In genomic region chr1:104944470-104945109, GRCm38 (mm10) we compare ENCODE assay signal across 9 mouse cellular contexts.
DNase-seq lines count a peak whose midpoint lies in the region; ATAC-seq lines count a peak whose summit lies in the region.
"Had no signal": no experiment of that assay in that cellular context is flagged by ENCODE, and none has a peak within 500 bp of the region (broad histone marks: within the 10 kb centered on the region; RNA-seq: fewer than 3 reads in every experiment).

No protein-coding gene starts in this region.

- H3K27ac ChIP-seq in heart, embryonic 11.5 days (ENCODE audit: low read depth, low read length) = no peak overlapping the region
- H3K27ac ChIP-seq in forebrain, embryonic 14.5 days (ENCODE audit: low read depth, low read length) = no peak overlapping the region
- H3K27ac ChIP-seq in kidney, embryonic 14.5 days (ENCODE audit: low read depth, low read length) = no peak overlapping the region
- H3K27ac ChIP-seq in limb, embryonic 11.5 days (replicated peaks; ENCODE audit: low read depth, low read length) = no peak overlapping the region
- H3K27ac ChIP-seq: lung, embryonic 15.5 days had no signal

- 33% methylated on average over 2 of the region's 2 CpGs for WGBS in heart, embryonic 11.5 days (ENCODE audit: insufficient replicate concordance)
- WGBS in forebrain, embryonic 14.5 days = 6% methylated on average over 2 of the region's 2 CpGs
- 21% methylated on average over 2 of the region's 2 CpGs for WGBS in kidney, embryonic 14.5 days
- WGBS in limb, embryonic 11.5 days = 41% methylated on average over 2 of the region's 2 CpGs

- H3K36me3 ChIP-seq in heart, embryonic 11.5 days (ENCODE audit: control insufficient read depth, insufficient read depth, low read length) = no peaks in the 10 kb centered on the region
- no peaks in the 10 kb centered on the region for H3K36me3 ChIP-seq in forebrain, embryonic 14.5 days (ENCODE audit: control insufficient read depth, insufficient read depth, low read length)
- H3K36me3 ChIP-seq in kidney, embryonic 14.5 days (ENCODE audit: control insufficient read depth, insufficient read depth, low read length) = no peaks in the 10 kb centered on the region
- H3K36me3 ChIP-seq in limb, embryonic 11.5 days (ENCODE audit: control insufficient read depth, insufficient read depth, low read length) = no peaks in the 10 kb centered on the region
- H3K36me3 ChIP-seq: lung, embryonic 15.5 days had no signal

- no peak overlapping the region for H3K9ac ChIP-seq in heart, embryonic 11.5 days (ENCODE audit: low read depth, low read length)
- peak overlapping the region; percentile 40; the same call in 1 of the 2 replicates for H3K9ac ChIP-seq in forebrain, embryonic 14.5 days (ENCODE audit: low read length)
- no peak overlapping the region for H3K9ac ChIP-seq in kidney, embryonic 14.5 days (ENCODE audit: low read depth, low read length)
- H3K9ac ChIP-seq in limb, embryonic 11.5 days (ENCODE audit: low read length) = no peak overlapping the region
- H3K9ac ChIP-seq: lung, embryonic 15.5 days had no signal

- H3K27me3 ChIP-seq in heart, embryonic 11.5 days (ENCODE audit: control insufficient read depth, insufficient read depth, low read length) = no peaks in the 10 kb centered on the region
- H3K27me3 ChIP-seq in forebrain, embryonic 14.5 days (replicated peaks; ENCODE audit: control insufficient read depth, insufficient read depth, low read length) = no peaks in the 10 kb centered on the region
- no peaks in the 10 kb centered on the region for H3K27me3 ChIP-seq in kidney, embryonic 14.5 days (ENCODE audit: control insufficient read depth, insufficient read depth, low read length)
- H3K27me3 ChIP-seq in limb, embryonic 11.5 days (ENCODE audit: control insufficient read depth, insufficient read depth, low read length) = no peaks in the 10 kb centered on the region
- H3K27me3 ChIP-seq: lung, embryonic 15.5 days had no signal

- H3K9me3 ChIP-seq in heart, embryonic 11.5 days (replicated peaks; ENCODE audit: control insufficient read depth, low read length) = no peaks in the 10 kb centered on the region
- no peaks in the 10 kb centered on the region for H3K9me3 ChIP-seq in forebrain, embryonic 14.5 days (replicated peaks; ENCODE audit: control insufficient read depth, low read length)
- H3K9me3 ChIP-seq in kidney, embryonic 14.5 days (ENCODE audit: control insufficient read depth, low read length) = no peaks in the 10 kb centered on the region
- H3K9me3 ChIP-seq in limb, embryonic 11.5 days (ENCODE audit: control insufficient read depth, low read length) = no peaks in the 10 kb centered on the region
- H3K9me3 ChIP-seq: lung, embryonic 15.5 days had no signal

- DNase-seq in heart, postnatal 10 days = peak; percentile 51 to 59
- peak; percentile 18 for DNase-seq in cerebellum, adult 11-12 months
- DNase-seq in forebrain, embryonic 14.5 days (ENCODE audit: low spot score) = peak; percentile 86
- peak; percentile 65 for DNase-seq in limb, embryonic 11.5 days (ENCODE audit: low spot score)
- DNase-seq in right cerebral cortex, postnatal 36 days (ENCODE audit: low spot score in 2 of 2) = peak; percentile 32 to 35
- no peak for DNase-seq in natural killer cell, adult 2 months (ENCODE audit: low spot score in 2 of 2)

- H3K4me2 ChIP-seq in heart, embryonic 11.5 days = no peak overlapping the region
- H3K4me2 ChIP-seq in forebrain, embryonic 14.5 days (ENCODE audit: low read length) = no peak overlapping the region
- H3K4me2 ChIP-seq in kidney, embryonic 14.5 days (replicated peaks; ENCODE audit: low read depth, low read length) = no peak overlapping the region
- no peak overlapping the region for H3K4me2 ChIP-seq in limb, embryonic 11.5 days (ENCODE audit: low read depth, severe bottlenecking)
- H3K4me2 ChIP-seq: lung, embryonic 15.5 days had no signal

- no peaks in the 10 kb centered on the region for H3K4me1 ChIP-seq in heart, embryonic 11.5 days (ENCODE audit: control insufficient read depth, insufficient read depth, low read length)
- H3K4me1 ChIP-seq in forebrain, embryonic 14.5 days (ENCODE audit: control insufficient read depth, insufficient read depth, low read length) = no peaks in the 10 kb centered on the region
- H3K4me1 ChIP-seq in kidney, embryonic 14.5 days (ENCODE audit: control insufficient read depth, insufficient read depth, low read length) = no peaks in the 10 kb centered on the region
- no peaks in the 10 kb centered on the region for H3K4me1 ChIP-seq in limb, embryonic 11.5 days (ENCODE audit: control insufficient read depth, insufficient read depth, low read length)
- H3K4me1 ChIP-seq: lung, embryonic 15.5 days had no signal

- no peak for ATAC-seq in heart, embryonic 11.5 days (replicated peaks; ENCODE audit: insufficient number of reproducible peaks, low FRiP score, low TSS enrichment)
- ATAC-seq in forebrain, embryonic 14.5 days = peak; percentile 94
- peak; percentile 81; the same call in 1 of the 2 replicates for ATAC-seq in kidney, embryonic 14.5 days (ENCODE audit: low FRiP score, low TSS enrichment)
- peak; percentile 79; the same call in 1 of the 2 replicates for ATAC-seq in limb, embryonic 11.5 days (ENCODE audit: insufficient number of reproducible peaks, low FRiP score, low TSS enrichment, low read depth)

- intact Hi-C loops in heart, postnatal 10 days (cut with DNase I) = loop anchor here (2.0 to 5.0 kb wide), 5 partner anchors 172 to 1146 kb away; no protein-coding TSS in a partner anchor

- no peak overlapping the region for H3K4me3 ChIP-seq in heart, embryonic 11.5 days (ENCODE audit: low read depth, low read length)
- no peak overlapping the region for H3K4me3 ChIP-seq in forebrain, embryonic 14.5 days (ENCODE audit: low read depth, low read length)
- H3K4me3 ChIP-seq in kidney, embryonic 14.5 days (ENCODE audit: low read length) = no peak overlapping the region
- no peak overlapping the region for H3K4me3 ChIP-seq in limb, embryonic 11.5 days (ENCODE audit: low read depth, low read length)
- H3K4me3 ChIP-seq: lung, embryonic 15.5 days had no signal

Comparison
In these comparisons a context has a peak if more than half of its experiments do, and no peak if none do; other contexts are left out.
1. DNase-seq: peak in heart, postnatal 10 days (2 of 2), cerebellum, adult 11-12 months (single experiment), forebrain, embryonic 14.5 days (single experiment), limb, embryonic 11.5 days (single experiment) and right cerebral cortex, postnatal 36 days (2 of 2); none in natural killer cell, adult 2 months (0 of 2).